Mouse (Mus musculus): ENCODE results near the gene Prpf19. TPM values are rescaled to one million over a fixed set of nuclear protein-coding genes. Genes with fewer than 3 reads are reported as not detected.

Gene Prpf19
- polyA plus RNA-seq (2014; fragmentation: Nextera tagmentation; extraction: Ambion mirVana) = 44.2 and 45.5 TPM in 2 replicates

- Histone ChIP-seq H3K9ac (ENCODE audit: low read length) (peak within 1 kb of the TSS; percentile 87), H3K27me3 (replicated peaks; ENCODE audit: control insufficient read depth, insufficient read depth, low read length) (no peaks in the 10 kb centered on the region), H3K4me3 (ENCODE audit: low read depth, low read length) (peak within 1 kb of the TSS; percentile 89), H3K36me3 (ENCODE audit: control insufficient read depth, insufficient read depth, low read length) (peaks cover 22% of the 10 kb centered on the region), H3K4me2 (ENCODE audit: low read length) (peak within 1 kb of the TSS; percentile 64), H3K27ac (ENCODE audit: low read depth, low read length) (peak within 1 kb of the TSS; percentile 89), H3K9me3 (replicated peaks; ENCODE audit: control insufficient read depth, low read length) (no peaks in the 10 kb centered on the region), H3K4me1 (ENCODE audit: control insufficient read depth, insufficient read depth, low read length) (peaks cover 11% of the 10 kb centered on the region)
- peak; percentile 97 for ATAC-seq
- under 1% methylated on average over 43 of the region's 43 CpGs for WGBS
- DNase-seq (ENCODE audit: low spot score) = peak; percentile 99
These were observed at the start of gene Prpf19 for GRCm38 (mm10) chr19:10895016-10895528. Gene Prpf19 (plus strand): TSS chr19:10895231.

- ATAC-seq = no peak
- no peak overlapping the region for H3K27ac ChIP-seq (ENCODE audit: low read depth, low read length)
- DNase-seq (ENCODE audit: low spot score) = no peak
- H3K36me3 ChIP-seq (ENCODE audit: control insufficient read depth, insufficient read depth, low read length) = no peaks in the 10 kb centered on the region
- 80% methylated on average over 3 of the region's 3 CpGs for WGBS
- H3K4me2 ChIP-seq (ENCODE audit: low read length) = no peak overlapping the region
- no peaks in the 10 kb centered on the region for H3K27me3 ChIP-seq (replicated peaks; ENCODE audit: control insufficient read depth, insufficient read depth, low read length)
- no peaks in the 10 kb centered on the region for H3K9me3 ChIP-seq (replicated peaks; ENCODE audit: control insufficient read depth, low read length)
- H3K4me1 ChIP-seq (ENCODE audit: control insufficient read depth, insufficient read depth, low read length) = no peaks in the 10 kb centered on the region
- no peak overlapping the region for H3K4me3 ChIP-seq (ENCODE audit: low read depth, low read length)
- no peak overlapping the region for H3K9ac ChIP-seq (ENCODE audit: low read length)
These were observed 49.6 kb upstream of the Prpf19 start for GRCm38 (mm10) chr19:10845454-10845853.

GRCm38 (mm10) chr19:10846150-10846549 is 48.9 kb upstream of the Prpf19 start:
- no peak for DNase-seq (ENCODE audit: low spot score)

GRCm38 (mm10) chr19:10847311-10848087 is 47.5 kb upstream of the Prpf19 start:
- Histone ChIP-seq H3K9ac (ENCODE audit: low read length) (no peak overlapping the region), H3K27ac (ENCODE audit: low read depth, low read length) (no peak overlapping the region), H3K4me3 (ENCODE audit: low read depth, low read length) (no peak overlapping the region), H3K36me3 (ENCODE audit: control insufficient read depth, insufficient read depth, low read length) (no peaks in the 10 kb centered on the region), H3K4me1 (ENCODE audit: control insufficient read depth, insufficient read depth, low read length) (no peaks in the 10 kb centered on the region), H3K27me3 (replicated peaks; ENCODE audit: control insufficient read depth, insufficient read depth, low read length) (no peaks in the 10 kb centered on the region), H3K4me2 (ENCODE audit: low read length) (no peak overlapping the region), H3K9me3 (replicated peaks; ENCODE audit: control insufficient read depth, low read length) (no peaks in the 10 kb centered on the region)
- DNase-seq (ENCODE audit: low spot score) = peak; percentile 33
- no peak for ATAC-seq
- WGBS = 43% methylated on average over 3 of the region's 3 CpGs

More at GRCm38 (mm10) chr19:10846150-10846549, 48.9 kb upstream of the Prpf19 start:
- Histone ChIP-seq H3K4me3 (ENCODE audit: low read depth, low read length) (no peak overlapping the region), H3K9me3 (replicated peaks; ENCODE audit: control insufficient read depth, low read length) (no peaks in the 10 kb centered on the region), H3K4me2 (ENCODE audit: low read length) (no peak overlapping the region), H3K36me3 (ENCODE audit: control insufficient read depth, insufficient read depth, low read length) (no peaks in the 10 kb centered on the region), H3K27ac (ENCODE audit: low read depth, low read length) (no peak overlapping the region), H3K4me1 (ENCODE audit: control insufficient read depth, insufficient read depth, low read length) (no peaks in the 10 kb centered on the region), H3K9ac (ENCODE audit: low read length) (no peak overlapping the region), H3K27me3 (replicated peaks; ENCODE audit: control insufficient read depth, insufficient read depth, low read length) (no peaks in the 10 kb centered on the region)
- ATAC-seq = no peak
- 80% methylated on average over 7 of the region's 7 CpGs for WGBS

- H3K4me3 ChIP-seq (ENCODE audit: low read depth, low read length) = no peak overlapping the region
- H3K4me2 ChIP-seq (ENCODE audit: low read length) = no peak overlapping the region
- H3K27me3 ChIP-seq (replicated peaks; ENCODE audit: control insufficient read depth, insufficient read depth, low read length) = no peaks in the 10 kb centered on the region
- DNase-seq (ENCODE audit: low spot score) = no peak
- no peak overlapping the region for H3K27ac ChIP-seq (ENCODE audit: low read depth, low read length)
- no peaks in the 10 kb centered on the region for H3K9me3 ChIP-seq (replicated peaks; ENCODE audit: control insufficient read depth, low read length)
- H3K36me3 ChIP-seq (ENCODE audit: control insufficient read depth, insufficient read depth, low read length) = peaks cover 48% of the 10 kb centered on the region
- 85% methylated on average over 3 of the region's 3 CpGs for WGBS
- no peaks in the 10 kb centered on the region for H3K4me1 ChIP-seq (ENCODE audit: control insufficient read depth, insufficient read depth, low read length)
- ATAC-seq = no peak
- no peak overlapping the region for H3K9ac ChIP-seq (ENCODE audit: low read length)
These were observed 39.6 kb upstream of the Prpf19 start for GRCm38 (mm10) chr19:10855422-10855821.

GRCm38 (mm10) chr19:10856520-10856919 is 38.5 kb upstream of the Prpf19 start:
- Histone ChIP-seq H3K9ac (ENCODE audit: low read length) (no peak overlapping the region), H3K4me3 (ENCODE audit: low read depth, low read length) (no peak overlapping the region), H3K27ac (ENCODE audit: low read depth, low read length) (no peak overlapping the region), H3K9me3 (replicated peaks; ENCODE audit: control insufficient read depth, low read length) (no peaks in the 10 kb centered on the region), H3K36me3 (ENCODE audit: control insufficient read depth, insufficient read depth, low read length) (peaks cover 59% of the 10 kb centered on the region), H3K4me2 (ENCODE audit: low read length) (no peak overlapping the region), H3K27me3 (replicated peaks; ENCODE audit: control insufficient read depth, insufficient read depth, low read length) (no peaks in the 10 kb centered on the region), H3K4me1 (ENCODE audit: control insufficient read depth, insufficient read depth, low read length) (no peaks in the 10 kb centered on the region)
- WGBS = 69% methylated on average over 2 of the region's 2 CpGs
- DNase-seq (ENCODE audit: low spot score) (no peak), ATAC-seq (no peak)

GRCm38 (mm10) chr19:10860072-10860497 is 34.9 kb upstream of the Prpf19 start:
- peak; percentile 12; the same call in 1 of the 2 replicates for ATAC-seq
- H3K9ac ChIP-seq (ENCODE audit: low read length) = no peak overlapping the region
- 48% methylated on average over 22 of the region's 22 CpGs for WGBS

GRCm38 (mm10) chr19:10866351-10866750 is 28.7 kb upstream of the Prpf19 start:
- no peak overlapping the region for H3K9ac ChIP-seq (ENCODE audit: low read length)
- DNase-seq (ENCODE audit: low spot score) = no peak
- H3K4me2 ChIP-seq (ENCODE audit: low read length) = no peak overlapping the region
- H3K9me3 ChIP-seq (replicated peaks; ENCODE audit: control insufficient read depth, low read length) = no peaks in the 10 kb centered on the region
- no peak overlapping the region for H3K4me3 ChIP-seq (ENCODE audit: low read depth, low read length)
- H3K36me3 ChIP-seq (ENCODE audit: control insufficient read depth, insufficient read depth, low read length) = peaks cover 63% of the 10 kb centered on the region
- H3K27ac ChIP-seq (ENCODE audit: low read depth, low read length) = no peak overlapping the region
- H3K27me3 ChIP-seq (replicated peaks; ENCODE audit: control insufficient read depth, insufficient read depth, low read length) = no peaks in the 10 kb centered on the region
- 89% methylated on average over 13 of the region's 13 CpGs for WGBS
- H3K4me1 ChIP-seq (ENCODE audit: control insufficient read depth, insufficient read depth, low read length) = peaks cover 19% of the 10 kb centered on the region
- ATAC-seq = no peak

More at GRCm38 (mm10) chr19:10860072-10860497, 34.9 kb upstream of the Prpf19 start:
- H3K9me3 ChIP-seq (replicated peaks; ENCODE audit: control insufficient read depth, low read length) = no peaks in the 10 kb centered on the region
- H3K4me1 ChIP-seq (ENCODE audit: control insufficient read depth, insufficient read depth, low read length) = no peaks in the 10 kb centered on the region
- H3K27me3 ChIP-seq (replicated peaks; ENCODE audit: control insufficient read depth, insufficient read depth, low read length) = no peaks in the 10 kb centered on the region
- no peak overlapping the region for H3K4me2 ChIP-seq (ENCODE audit: low read length)
- peak; percentile 21 for DNase-seq (ENCODE audit: low spot score)
- H3K4me3 ChIP-seq (ENCODE audit: low read depth, low read length) = no peak overlapping the region
- peaks cover 94% of the 10 kb centered on the region for H3K36me3 ChIP-seq (ENCODE audit: control insufficient read depth, insufficient read depth, low read length)
- H3K27ac ChIP-seq (ENCODE audit: low read depth, low read length) = no peak overlapping the region
